Mouse (Mus musculus) neural tube, embryonic 15.5 days (tissue): ENCODE results near the gene Il12rb2. TPM values are rescaled to one million over a fixed set of nuclear protein-coding genes. Genes with fewer than 3 reads are reported as not detected.

Source experiments
- ATAC-seq: fragments of 200-750 bp; cut with Nextera tagmentation; 2 replicates; pipeline ENCODE4 v1.8.0; 2017; ENCODE audit warnings: mild to moderate bottlenecking, moderate TSS enrichment, moderate library complexity; ENCODE audit not compliant: low FRiP score
- H3K27ac ChIP-seq: fragments of 300-500 bp; sonication (generic); replicated peaks from 2 replicates; pipeline ENCODE4 v1.5.1; 2015; ENCODE audit warnings: mild to moderate bottlenecking, inconsistent platforms
- H3K27me3 ChIP-seq: fragments of 300-500 bp; sonication (generic); replicated peaks from 2 replicates; pipeline ENCODE4 v1.6.1; 2015; ENCODE audit warnings: inconsistent platforms
- H3K36me3 ChIP-seq: fragments of 300-500 bp; sonication (generic); 2 replicates; pipeline ENCODE4 v1.6.1; 2015; ENCODE audit warnings: inconsistent platforms
- H3K4me1 ChIP-seq: fragments of 300-500 bp; sonication (generic); 2 replicates; pipeline ENCODE4 v1.6.1; 2015; ENCODE audit warnings: inconsistent platforms
- H3K4me2 ChIP-seq: fragments of 300-500 bp; sonication (generic); 2 replicates; pipeline ENCODE4 v1.6.1; 2015; ENCODE audit warnings: inconsistent platforms, mild to moderate bottlenecking, moderate library complexity
- H3K4me3 ChIP-seq: fragments of 300-500 bp; sonication (generic); replicated peaks from 2 replicates; pipeline ENCODE4 v1.5.1; 2015; ENCODE audit warnings: mild to moderate bottlenecking, inconsistent platforms
- H3K9ac ChIP-seq: fragments of 300-500 bp; sonication (generic); replicated peaks from 2 replicates; pipeline ENCODE4 v1.6.1; 2015; ENCODE audit warnings: mild to moderate bottlenecking, inconsistent platforms
- H3K9me3 ChIP-seq: fragments of 300-500 bp; sonication (generic); replicated peaks from 2 replicates; pipeline ENCODE4 v1.6.1; 2016; ENCODE audit warnings: inconsistent platforms
- WGBS: fragments of 180-500 bp; shearing (Covaris S2); methylation state at CpG from one replicate; pipeline ENCODE4 v1.1.7; 2015; ENCODE audit warnings: mixed read lengths; 5-methylcytosine and 5-hydroxymethylcytosine counted together
- polyA plus RNA-seq: library from polyadenylated mRNA; unstranded; fragments of >200 nt; fragmentation: Nextera tagmentation; extraction: Ambion mirVana; gene quantifications from 2 replicates; pipeline ENCODE4 v1.2.1, GENCODE M21; 2015

The Il12rb2 gene
- polyA plus RNA-seq, 1 experiment from 2014 or later, result 0.10 TPM

GRCm38 (mm10) chr6:67292042-67292623 lies 83.9 kb downstream of the Il12rb2 start:
- H3K9ac ChIP-seq, result no peak overlapping the region
- ATAC-seq, result no peak
- 87% methylated on average over 5 of the region's 5 CpGs for WGBS

DNA sequence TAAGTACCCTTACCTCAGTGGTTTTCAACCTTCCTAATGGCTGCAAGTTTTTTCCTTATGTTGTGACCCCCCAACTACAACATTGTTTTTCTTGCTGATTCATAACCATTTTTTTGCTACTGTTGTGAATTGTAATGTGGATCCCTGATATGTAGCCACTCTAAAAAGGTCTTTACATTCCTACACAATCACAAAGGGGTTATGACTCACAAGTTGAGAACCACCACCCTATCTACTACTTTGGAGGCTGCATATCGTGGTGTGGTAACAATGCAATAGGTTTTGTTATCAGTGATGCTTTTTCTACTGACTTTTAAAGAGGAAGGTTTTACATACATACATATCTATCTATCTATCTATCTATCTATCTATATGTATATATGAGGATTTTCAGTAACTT lies 93.1 kb downstream of the Il12rb2 start:
- H3K4me2 ChIP-seq, result no peak overlapping the region
- H3K4me3 ChIP-seq, result no peak overlapping the region
- peaks cover 29% of the 10 kb centered on the region for H3K36me3 ChIP-seq
- H3K9ac ChIP-seq, result no peak overlapping the region
- no peaks in the 10 kb centered on the region for H3K4me1 ChIP-seq
- 93% methylated on average over 1 of the region's 1 CpGs for WGBS
- H3K27ac ChIP-seq, result no peak overlapping the region
- no peak for ATAC-seq
- no peaks in the 10 kb centered on the region for H3K27me3 ChIP-seq
- H3K9me3 ChIP-seq, result no peaks in the 10 kb centered on the region

More at GRCm38 (mm10) chr6:67292042-67292623, 83.9 kb downstream of the Il12rb2 start:
- H3K4me3 ChIP-seq, result no peak overlapping the region
- no peaks in the 10 kb centered on the region for H3K27me3 ChIP-seq
- H3K36me3 ChIP-seq, result peaks cover 2% of the 10 kb centered on the region; the same call in 1 of the 2 replicates
- no peaks in the 10 kb centered on the region for H3K9me3 ChIP-seq
- H3K27ac ChIP-seq, result no peak overlapping the region
- no peaks in the 10 kb centered on the region for H3K4me1 ChIP-seq
- no peak overlapping the region for H3K4me2 ChIP-seq

GRCm38 (mm10) chr6:67281614-67282197 lies 94.3 kb downstream of the Il12rb2 start:
- ATAC-seq, result no peak
- peaks cover 34% of the 10 kb centered on the region for H3K36me3 ChIP-seq
- no peak overlapping the region for H3K4me2 ChIP-seq
- no peak overlapping the region for H3K4me3 ChIP-seq
- H3K27me3 ChIP-seq, result no peaks in the 10 kb centered on the region
- H3K9ac ChIP-seq, result no peak overlapping the region
- 94% methylated on average over 9 of the region's 9 CpGs for WGBS
- H3K9me3 ChIP-seq, result no peaks in the 10 kb centered on the region
- no peak overlapping the region for H3K27ac ChIP-seq
- H3K4me1 ChIP-seq, result no peaks in the 10 kb centered on the region

DNA sequence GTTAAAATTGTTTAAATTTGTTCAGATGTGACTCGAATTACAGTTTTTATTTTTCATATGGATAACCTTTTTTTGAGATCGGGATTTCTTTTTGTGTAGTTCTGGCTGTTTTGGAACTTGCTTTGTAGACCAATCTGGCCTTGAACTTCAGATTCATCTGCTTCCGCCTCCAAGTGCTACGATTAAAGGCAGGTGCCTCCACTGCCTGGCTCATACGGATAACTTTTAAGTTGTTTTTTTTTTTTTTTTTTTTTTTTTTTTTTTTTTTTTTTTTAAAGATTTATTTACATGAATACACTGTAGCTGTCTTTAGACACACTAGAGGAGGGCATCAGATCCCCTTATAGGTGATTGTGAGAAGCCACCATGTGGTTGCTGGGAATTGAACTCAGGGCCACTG lies 98.0 kb downstream of the Il12rb2 start:
- H3K4me2 ChIP-seq, result no peak overlapping the region
- no peak overlapping the region for H3K27ac ChIP-seq
- H3K9me3 ChIP-seq, result no peaks in the 10 kb centered on the region
- 91% methylated on average over 5 of the region's 5 CpGs for WGBS
- H3K4me1 ChIP-seq, result no peaks in the 10 kb centered on the region
- no peak overlapping the region for H3K4me3 ChIP-seq
- ATAC-seq, result no peak
- H3K36me3 ChIP-seq, result peaks cover 31% of the 10 kb centered on the region
- no peaks in the 10 kb centered on the region for H3K27me3 ChIP-seq
- H3K9ac ChIP-seq, result no peak overlapping the region

DNA sequence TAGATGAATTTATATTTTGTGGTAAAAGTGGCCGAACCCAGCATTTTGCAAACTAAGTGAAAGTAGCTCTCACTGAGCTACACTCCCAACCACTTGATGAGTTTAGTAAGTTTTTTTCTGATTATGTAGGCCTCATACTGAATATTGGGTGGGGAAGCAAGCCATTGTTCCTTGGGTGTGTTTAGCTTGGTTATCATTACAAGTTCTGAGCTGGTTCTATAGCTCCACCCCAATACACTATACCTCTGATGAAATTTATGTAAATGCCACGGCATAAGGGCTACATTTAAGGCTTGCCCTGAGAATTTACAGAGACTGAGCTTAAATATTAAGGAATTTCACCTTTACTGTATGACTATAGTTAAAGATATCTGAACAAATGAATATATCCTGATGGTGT lies 106.5 kb downstream of the Il12rb2 start:
- H3K36me3 ChIP-seq, result peaks cover 7% of the 10 kb centered on the region
- ATAC-seq, result no peak

GRCm38 (mm10) chr6:67268983-67269382 lies 107.0 kb downstream of the Il12rb2 start:
- H3K36me3 ChIP-seq, result peaks cover 7% of the 10 kb centered on the region
- ATAC-seq, result no peak
- peaks cover 19% of the 10 kb centered on the region for H3K4me1 ChIP-seq
- H3K4me2 ChIP-seq, result peak overlapping the region; percentile 86
- 9% methylated on average over 1 of the region's 1 CpGs for WGBS
- H3K9ac ChIP-seq, result no peak overlapping the region
- H3K27me3 ChIP-seq, result no peaks in the 10 kb centered on the region
- H3K4me3 ChIP-seq, result peak overlapping the region; percentile 27
- no peak overlapping the region for H3K27ac ChIP-seq
- no peaks in the 10 kb centered on the region for H3K9me3 ChIP-seq

More for the DNA sequence above, 106.5 kb downstream of the Il12rb2 start:
- peak overlapping the region; percentile 86 for H3K4me2 ChIP-seq
- 52% methylated on average over 2 of the region's 2 CpGs for WGBS
- peaks cover 19% of the 10 kb centered on the region for H3K4me1 ChIP-seq
- H3K9me3 ChIP-seq, result no peaks in the 10 kb centered on the region
- H3K27me3 ChIP-seq, result no peaks in the 10 kb centered on the region
- H3K4me3 ChIP-seq, result peak overlapping the region; percentile 27
- no peak overlapping the region for H3K27ac ChIP-seq
- H3K9ac ChIP-seq, result no peak overlapping the region

DNA sequence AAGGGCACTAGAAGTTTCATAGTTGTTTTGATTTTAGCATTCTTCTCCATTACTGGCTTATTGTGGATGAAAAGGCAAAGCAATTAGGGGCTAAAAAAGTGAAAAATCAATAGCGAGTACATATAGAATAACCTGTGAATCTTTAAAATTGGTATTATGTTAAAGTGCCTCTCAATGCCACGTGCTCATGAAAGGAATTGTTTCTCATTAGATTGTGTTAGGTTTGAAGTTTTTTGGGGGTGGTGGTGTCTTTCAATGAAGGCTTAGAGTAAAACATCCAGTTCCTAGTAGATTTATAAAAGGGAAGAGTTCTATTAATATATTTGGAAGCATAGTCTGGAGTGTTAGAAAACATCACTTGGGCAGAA lies 107.8 kb downstream of the Il12rb2 start:
- peaks cover 7% of the 10 kb centered on the region for H3K36me3 ChIP-seq
- ATAC-seq, result no peak
- no peaks in the 10 kb centered on the region for H3K27me3 ChIP-seq
- peaks cover 19% of the 10 kb centered on the region for H3K4me1 ChIP-seq
- no peaks in the 10 kb centered on the region for H3K9me3 ChIP-seq
- H3K9ac ChIP-seq, result peak overlapping the region; percentile 84
- WGBS, result under 1% methylated on average over 2 of the region's 2 CpGs
- no peak overlapping the region for H3K27ac ChIP-seq
- peak overlapping the region; percentile 100 for H3K4me3 ChIP-seq
- H3K4me2 ChIP-seq, result peak overlapping the region; percentile 86

DNA sequence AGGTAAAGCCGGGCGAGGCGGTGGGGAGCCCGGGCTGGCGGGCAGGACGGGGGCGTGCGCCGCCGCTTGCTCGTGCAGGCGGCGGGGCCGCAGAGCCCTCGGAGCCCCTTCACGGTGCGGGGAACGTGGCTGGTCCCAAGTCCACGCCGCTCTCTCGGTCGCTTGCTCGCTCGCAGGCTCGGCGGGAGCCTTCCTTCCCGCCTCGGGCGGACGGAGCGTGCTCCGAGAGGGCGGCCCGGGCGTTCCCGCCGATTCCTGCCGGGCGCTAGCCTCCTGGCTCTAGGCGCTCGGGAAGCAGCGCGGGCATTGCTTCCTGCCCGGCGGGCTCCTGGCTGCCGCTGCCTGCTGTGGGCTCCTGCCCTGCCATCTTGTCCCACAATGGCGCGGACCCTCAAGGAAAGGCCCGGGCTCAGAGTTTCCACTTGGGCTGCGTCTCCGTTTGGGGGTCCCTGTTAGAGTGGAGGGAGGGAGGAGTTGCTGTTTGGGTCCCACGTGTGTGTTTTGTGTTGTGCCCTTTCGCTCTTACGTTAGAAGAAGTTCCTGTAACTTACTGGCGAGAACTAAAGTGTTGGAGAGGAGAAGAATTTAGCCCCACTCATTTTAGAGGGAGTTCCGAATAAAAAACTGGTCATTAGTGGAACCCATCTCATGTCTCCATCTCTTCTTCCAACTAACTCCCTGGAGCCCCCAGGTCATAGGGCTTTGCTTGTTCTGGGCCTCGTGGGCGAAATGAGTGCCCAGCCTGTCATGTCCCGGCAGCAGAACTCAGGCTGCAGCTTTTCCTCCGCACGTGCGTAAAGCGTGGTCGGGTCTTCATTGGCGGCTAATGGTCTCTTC lies 108.4 kb downstream of the Il12rb2 start:
- WGBS, result under 1% methylated on average over 65 of the region's 65 CpGs
- Histone ChIP-seq H3K4me1 (peaks cover 19% of the 10 kb centered on the region), H3K36me3 (peaks cover 3% of the 10 kb centered on the region; the same call in 1 of the 2 replicates), H3K9ac (peak overlapping the region; percentile 84), H3K9me3 (no peaks in the 10 kb centered on the region), H3K27me3 (no peaks in the 10 kb centered on the region), H3K27ac (peak overlapping the region; percentile 87), H3K4me2 (peak overlapping the region; percentile 86), H3K4me3 (peak overlapping the region; percentile 100)
- peak; percentile 68 for ATAC-seq

GRCm38 (mm10) chr6:67266664-67267407 lies 109.2 kb downstream of the Il12rb2 start:
- peak overlapping the region; percentile 84 for H3K9ac ChIP-seq
- H3K4me1 ChIP-seq, result peaks cover 19% of the 10 kb centered on the region
- under 1% methylated on average over 68 of the region's 68 CpGs for WGBS
- H3K4me3 ChIP-seq, result peak overlapping the region; percentile 100
- H3K36me3 ChIP-seq, result peaks cover 2% of the 10 kb centered on the region; the same call in 1 of the 2 replicates
- no peaks in the 10 kb centered on the region for H3K27me3 ChIP-seq
- H3K9me3 ChIP-seq, result no peaks in the 10 kb centered on the region
- H3K27ac ChIP-seq, result peak overlapping the region; percentile 87
- peak; percentile 99 for ATAC-seq
- H3K4me2 ChIP-seq, result peak overlapping the region; percentile 86

DNA sequence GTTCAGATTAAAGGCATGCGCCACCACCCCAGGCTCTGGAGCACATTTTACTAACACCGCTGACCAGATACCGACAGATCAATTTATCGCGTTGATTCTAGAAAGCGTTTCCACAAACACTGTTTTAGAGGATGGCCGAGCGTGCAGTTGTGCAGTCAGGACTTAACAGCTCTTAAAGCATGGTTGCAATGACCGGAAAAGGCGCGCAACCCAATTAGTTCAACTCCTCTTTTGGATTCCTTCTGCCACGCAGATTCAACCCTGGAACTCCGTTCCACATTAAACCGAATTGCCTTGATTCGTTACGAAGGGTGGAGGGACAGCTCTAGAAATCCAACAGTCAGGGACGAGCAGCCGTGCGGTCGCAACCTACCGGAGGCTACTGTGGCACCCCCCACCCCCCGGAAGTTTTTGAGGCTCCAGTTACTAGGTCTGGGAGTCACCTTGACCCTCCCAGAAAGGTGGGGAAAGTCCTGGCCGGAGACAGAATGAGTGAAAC lies 109.8 kb downstream of the Il12rb2 start:
- H3K36me3 ChIP-seq, result no peaks in the 10 kb centered on the region
- H3K27me3 ChIP-seq, result no peaks in the 10 kb centered on the region
- ATAC-seq, result peak; percentile 74
- H3K4me2 ChIP-seq, result peak overlapping the region; percentile 79
- peak overlapping the region; percentile 100 for H3K4me3 ChIP-seq
- peak overlapping the region; percentile 69 for H3K27ac ChIP-seq
- no peaks in the 10 kb centered on the region for H3K9me3 ChIP-seq
- H3K9ac ChIP-seq, result peak overlapping the region; percentile 55
- H3K4me1 ChIP-seq, result peaks cover 19% of the 10 kb centered on the region
- under 1% methylated on average over 23 of the region's 23 CpGs for WGBS

DNA sequence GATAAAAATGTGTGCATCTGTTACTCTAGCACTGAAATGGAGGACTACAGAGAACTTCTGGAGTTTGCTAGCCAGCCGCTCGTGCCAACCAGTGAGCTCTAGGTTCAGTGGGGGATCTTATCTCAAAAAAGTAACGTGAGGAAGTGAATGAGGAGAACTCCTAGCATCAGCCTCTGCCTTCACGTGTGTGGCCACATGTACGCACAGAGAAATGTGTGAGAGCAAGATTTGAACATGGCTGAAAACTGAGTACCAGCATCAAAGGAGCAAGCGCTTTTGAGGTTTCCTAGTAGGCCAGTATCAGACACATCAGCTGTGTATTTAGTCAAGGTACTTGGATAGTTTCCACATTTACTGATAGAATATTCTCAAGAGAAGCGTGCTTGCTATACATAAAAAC lies 111.1 kb downstream of the Il12rb2 start:
- no peak overlapping the region for H3K4me3 ChIP-seq
- no peaks in the 10 kb centered on the region for H3K9me3 ChIP-seq
- peaks cover 14% of the 10 kb centered on the region for H3K4me1 ChIP-seq
- no peak overlapping the region for H3K9ac ChIP-seq
- no peaks in the 10 kb centered on the region for H3K36me3 ChIP-seq
- H3K27ac ChIP-seq, result no peak overlapping the region
- no peak overlapping the region for H3K4me2 ChIP-seq
- 94% methylated on average over 7 of the region's 7 CpGs for WGBS
- no peaks in the 10 kb centered on the region for H3K27me3 ChIP-seq
- ATAC-seq, result no peak
